Mouse (Mus musculus) spleen, postnatal 36 days (tissue): Measurements from ENCODE around the gene Kdm1b.

ENCODE experiments used
- DNase-seq, 2 experiments: peaks; one replicate each; pipeline ENCODE4 v3.0.0; 2022; ENCODE audit warnings: low spot score in 2 of 2, mixed read lengths in 1 of 2

Gene Kdm1b

GRCm38 (mm10) chr13:47106580-47106888 is 63.2 kb downstream of the Kdm1b start:
- DNase-seq, result no peak

DNA sequence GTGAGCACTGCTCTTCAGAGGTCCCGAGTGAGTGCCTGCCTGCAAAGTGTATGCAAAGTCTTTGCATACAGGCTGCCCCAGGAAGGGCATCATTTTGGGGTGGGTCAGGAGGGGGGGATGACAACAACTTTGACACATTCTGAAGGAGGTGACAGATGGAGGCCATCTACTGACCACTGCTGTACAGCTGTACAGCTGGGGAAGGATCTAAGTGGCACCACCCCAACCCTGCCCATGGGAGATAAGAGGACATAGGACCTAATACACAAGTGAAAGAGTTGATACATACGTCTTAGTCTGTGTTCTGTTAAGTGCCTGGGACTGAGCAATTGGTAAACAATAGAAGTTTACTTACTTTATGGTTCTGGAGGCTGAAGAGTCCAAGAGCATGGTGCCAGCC is 65.9 kb downstream of the Kdm1b start:
- DNase-seq, result peak; percentile 27 to 57

DNA sequence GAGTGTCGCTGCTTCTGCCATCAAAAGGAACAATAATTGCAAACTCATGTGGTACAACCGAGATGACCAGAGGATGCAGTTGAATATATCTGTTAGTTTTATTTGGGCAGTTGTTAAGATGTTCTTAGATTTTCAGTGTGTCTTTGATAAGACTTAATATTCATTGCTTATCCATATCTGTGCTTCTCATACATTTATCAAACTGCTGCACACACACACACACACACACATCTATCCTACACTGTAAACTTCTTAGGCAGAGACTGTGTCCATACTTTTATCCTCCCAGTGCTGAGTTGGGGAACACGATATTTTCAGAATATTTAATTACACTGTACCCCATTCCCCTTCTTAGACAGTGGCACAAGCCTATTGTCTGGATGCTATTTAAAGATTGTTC is 67.9 kb downstream of the Kdm1b start:
- no peak for DNase-seq

DNA sequence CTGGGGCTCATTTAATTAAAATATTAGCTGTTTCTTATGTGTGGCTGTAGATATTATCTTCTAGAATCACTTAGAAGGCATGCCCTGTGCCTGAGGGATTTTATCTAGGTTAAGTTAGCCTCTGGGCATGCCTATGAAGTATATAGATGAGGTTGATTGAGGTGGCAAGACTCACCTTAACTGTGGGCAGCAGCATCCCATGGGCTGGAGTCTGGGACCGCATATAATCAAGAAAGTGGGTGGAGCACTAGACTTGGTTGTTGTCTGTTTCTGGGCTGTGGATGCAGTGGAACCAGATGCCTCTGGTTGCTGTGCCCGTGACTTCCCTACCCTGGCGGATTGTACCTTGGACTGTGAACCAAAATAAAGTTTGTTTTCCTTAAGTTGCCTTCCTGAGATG is 68.8 kb downstream of the Kdm1b start:
- no peak for DNase-seq

DNA sequence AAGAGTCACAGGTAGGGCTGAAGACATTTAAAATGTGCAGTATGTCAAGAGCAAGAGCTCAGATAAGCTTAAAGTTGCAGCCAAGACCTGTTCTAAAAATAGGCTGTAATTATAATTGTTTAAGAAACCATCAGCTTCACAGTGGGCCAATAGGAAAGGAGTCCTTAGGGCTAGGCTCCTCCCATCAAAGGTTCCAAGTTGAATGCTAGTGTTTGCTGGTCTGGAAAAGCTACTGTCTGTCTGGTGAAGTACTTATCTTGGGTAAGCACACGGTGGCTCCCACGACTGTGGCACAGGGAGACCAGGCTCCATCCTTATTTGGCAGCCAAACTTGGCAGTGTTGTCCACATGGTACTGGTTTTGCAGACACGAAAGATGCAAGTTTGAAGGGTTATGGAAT is 69.6 kb downstream of the Kdm1b start:
- peak; percentile 41 to 70 for DNase-seq

DNA sequence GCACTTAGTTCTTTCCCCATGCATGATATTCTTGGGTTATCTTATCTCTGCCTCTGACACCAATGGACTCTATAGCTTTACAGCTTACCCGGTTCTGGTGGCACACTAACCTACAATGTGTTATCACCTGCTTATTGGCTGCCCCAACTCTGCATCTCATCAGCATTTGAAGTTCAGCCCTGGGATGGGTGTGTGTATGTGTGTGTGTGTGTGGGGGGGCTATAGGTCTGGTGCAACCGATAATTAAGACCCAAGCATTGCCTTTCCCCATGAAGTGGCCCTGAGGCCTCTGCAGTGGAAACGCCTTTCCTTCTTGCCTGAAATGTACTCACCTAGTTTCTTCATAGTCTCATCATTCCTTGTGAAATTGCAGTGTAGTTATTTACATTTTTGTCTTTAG is 72.7 kb downstream of the Kdm1b start:
- no peak for DNase-seq

GRCm38 (mm10) chr13:47121333-47121889 is 78.1 kb downstream of the Kdm1b start:
- DNase-seq, result no peak

DNA sequence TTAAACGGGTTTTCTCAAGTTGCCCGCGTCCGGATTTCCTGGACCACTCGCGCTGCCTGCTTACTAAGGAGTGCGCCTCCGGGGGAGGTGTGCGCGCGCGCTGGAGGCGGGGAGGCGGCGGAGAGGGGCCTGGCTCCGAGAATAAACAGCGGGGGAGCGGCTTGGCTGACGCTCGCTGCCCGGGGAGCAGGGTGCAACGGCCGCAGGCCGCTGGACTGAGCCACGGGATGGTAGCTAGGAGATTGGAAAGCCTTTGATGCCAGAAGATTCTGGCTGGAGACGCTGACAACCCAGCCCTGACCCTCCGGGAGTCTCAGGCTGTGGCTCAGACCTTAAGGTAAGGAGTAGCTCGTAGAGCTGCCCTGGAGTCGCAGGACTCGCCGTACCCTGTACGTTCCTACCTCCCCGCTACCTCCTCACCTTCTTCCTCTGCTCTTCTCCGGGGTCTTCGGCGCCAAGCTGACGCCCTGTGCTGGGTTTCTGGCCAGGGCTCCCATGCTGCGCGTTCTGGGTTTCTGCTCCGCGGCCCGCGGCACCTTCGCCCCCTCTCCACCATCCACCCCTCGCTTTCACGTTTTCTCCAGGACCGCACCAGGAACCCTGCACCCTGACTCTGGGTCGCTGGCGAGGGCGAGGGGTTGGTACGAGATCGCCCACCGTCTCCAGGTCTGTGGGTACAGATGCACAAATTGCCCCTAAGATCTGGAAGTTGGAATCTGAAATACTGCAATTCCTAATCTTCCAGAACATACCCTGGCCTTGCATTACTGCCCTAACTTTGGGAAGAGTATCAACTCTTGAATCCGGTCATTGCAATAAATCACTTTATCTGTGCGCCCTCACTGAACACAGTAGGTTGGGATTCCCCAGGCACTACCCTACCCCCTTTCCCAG is 79.5 kb downstream of the Kdm1b start, which contains the start of gene Rnf144b:
TSS of gene Rnf144b (plus strand) at position 120 of the 894 bp plus-strand sequence.
- DNase-seq, result no peak

DNA sequence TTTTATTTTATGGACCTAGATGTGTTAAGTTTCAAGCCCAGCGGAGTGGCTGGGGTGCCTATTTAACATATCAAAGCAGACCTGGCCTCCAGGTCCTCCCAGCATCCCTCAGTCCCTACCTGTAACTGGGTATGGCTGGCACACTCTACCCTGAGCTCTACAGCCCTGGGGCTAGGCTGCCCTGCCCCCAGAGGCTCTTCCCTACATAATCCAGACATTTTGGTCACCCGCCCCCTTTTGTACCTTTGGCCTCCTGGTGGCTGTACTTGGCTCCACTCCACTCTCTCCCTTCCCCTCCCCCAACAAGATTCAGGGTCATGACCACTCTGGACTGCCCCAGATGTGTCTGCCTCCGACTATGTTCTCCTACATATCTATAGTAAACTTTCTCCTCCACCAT is 81.2 kb downstream of the Kdm1b start:
- no peak for DNase-seq

- DNase-seq, result no peak
These were observed 81.7 kb downstream of the Kdm1b start for GRCm38 (mm10) chr13:47124986-47125385.

DNA sequence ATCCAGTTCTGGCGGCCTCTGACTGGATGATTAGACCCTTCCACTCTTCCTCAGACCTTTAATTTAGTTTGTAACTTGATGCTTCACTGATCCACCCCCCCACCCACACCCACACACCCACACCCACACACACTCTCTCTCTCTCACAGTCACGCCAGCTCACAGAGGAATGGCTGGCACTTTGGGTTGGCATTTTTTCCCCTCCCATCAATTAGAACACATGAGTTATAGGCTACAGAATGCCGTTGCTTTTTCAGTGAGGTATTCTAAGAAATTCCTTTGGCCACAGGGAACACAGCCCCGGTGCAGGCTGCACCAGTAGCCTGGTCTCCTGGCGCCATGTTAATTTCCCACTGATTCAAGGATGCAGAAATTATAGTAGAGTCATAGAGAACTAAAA is 82.3 kb downstream of the Kdm1b start:
- no peak for DNase-seq

DNA sequence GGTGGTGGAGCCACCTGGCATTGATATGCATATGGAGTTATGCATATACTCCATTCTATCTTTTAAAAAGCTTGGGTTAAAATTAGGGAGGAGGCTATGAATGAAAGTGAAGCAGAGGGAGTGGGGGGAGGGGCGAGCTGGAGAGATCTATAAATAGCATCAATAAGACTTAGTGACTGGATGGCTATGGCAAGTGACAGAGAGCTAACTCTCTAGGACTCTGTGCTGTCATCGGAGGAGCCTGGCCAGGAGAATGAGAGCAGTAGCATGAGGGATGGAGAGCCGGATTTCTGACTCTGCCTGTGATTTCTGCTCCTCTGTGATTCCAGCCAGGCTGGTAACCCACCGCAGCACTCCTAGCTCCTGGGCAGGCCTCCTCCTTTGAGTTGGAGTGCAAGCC is 85.8 kb downstream of the Kdm1b start:
- no peak for DNase-seq

DNA sequence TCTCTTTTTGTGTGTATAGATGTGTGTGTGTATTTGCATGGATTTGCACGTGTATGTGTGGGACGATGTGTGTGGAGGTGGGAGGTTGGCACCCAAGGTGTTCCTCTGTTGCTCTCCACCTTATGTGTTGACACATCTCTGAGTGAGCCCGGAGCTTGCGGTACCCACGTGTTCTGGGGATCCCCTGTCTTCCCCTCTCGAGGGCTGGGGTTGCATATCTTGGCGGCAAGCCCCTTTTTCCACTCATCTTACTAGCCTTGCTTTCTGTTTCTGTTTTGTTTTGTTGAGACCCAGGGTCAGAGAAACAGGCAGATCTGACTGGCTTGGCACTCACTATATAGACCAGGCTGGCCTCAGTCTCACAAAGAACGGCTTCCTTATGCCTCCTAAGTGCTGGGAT is 89.8 kb downstream of the Kdm1b start:
- DNase-seq, result no peak

GRCm38 (mm10) chr13:47134836-47135235 is 91.5 kb downstream of the Kdm1b start:
- no peak for DNase-seq
